Mouse (Mus musculus): Measurements from ENCODE around the gene Tbc1d30. TPM values are rescaled to one million over a fixed set of nuclear protein-coding genes. Genes with fewer than 3 reads are reported as not detected.

The Tbc1d30 gene
- polyA plus RNA-seq, 1 experiment from 2014 or later: 2.6 TPM

GRCm38 (mm10) chr10:121364801-121365564 is 13.9 kb upstream of the Tbc1d30 start, which contains the start of gene Gns:
Gene Gns (plus strand): TSS chr10:121365090.
- peak; percentile 94 for ATAC-seq (ENCODE audit: insufficient number of reproducible peaks, low FRiP score, low TSS enrichment, low read depth)
- Histone ChIP-seq H3K27me3 (no peaks in the 10 kb centered on the region), H3K9me3 (replicated peaks) (no peaks in the 10 kb centered on the region), H3K9ac (peak within 1 kb of the TSS; percentile 75), H3K4me3 (replicated peaks) (peak within 1 kb of the TSS; percentile 81), H3K36me3 (peaks cover 9% of the 10 kb centered on the region), H3K4me2 (replicated peaks) (peak within 1 kb of the TSS; percentile 79), H3K27ac (replicated peaks) (peak within 1 kb of the TSS; percentile 71; the same call in 1 of the 2 replicates), H3K4me1 (peaks cover 29% of the 10 kb centered on the region)
- WGBS: under 1% methylated on average over 71 of the region's 72 CpGs

GRCm38 (mm10) chr10:121364306-121364705 is 13.2 kb upstream of the Tbc1d30 start:
- Histone ChIP-seq H3K9ac (peak overlapping the region; percentile 75), H3K9me3 (replicated peaks) (no peaks in the 10 kb centered on the region), H3K4me3 (replicated peaks) (peak overlapping the region; percentile 81), H3K27ac (replicated peaks) (no peak overlapping the region), H3K4me2 (replicated peaks) (peak overlapping the region; percentile 79), H3K4me1 (peaks cover 29% of the 10 kb centered on the region), H3K27me3 (no peaks in the 10 kb centered on the region), H3K36me3 (peaks cover 4% of the 10 kb centered on the region; the same call in 1 of the 2 replicates)
- no peak for ATAC-seq (ENCODE audit: insufficient number of reproducible peaks, low FRiP score, low TSS enrichment, low read depth)
- WGBS: 24% methylated on average over 15 of the region's 15 CpGs

GRCm38 (mm10) chr10:121363201-121363600 is 12.1 kb upstream of the Tbc1d30 start:
- no peak overlapping the region for H3K27ac ChIP-seq (replicated peaks)
- ATAC-seq (ENCODE audit: insufficient number of reproducible peaks, low FRiP score, low TSS enrichment, low read depth): no peak
- no peak overlapping the region for H3K9ac ChIP-seq
- no peaks in the 10 kb centered on the region for H3K27me3 ChIP-seq
- H3K9me3 ChIP-seq (replicated peaks): no peaks in the 10 kb centered on the region
- no peak overlapping the region for H3K4me2 ChIP-seq (replicated peaks)
- H3K36me3 ChIP-seq: no peaks in the 10 kb centered on the region
- WGBS: 80% methylated on average over 8 of the region's 8 CpGs
- H3K4me3 ChIP-seq (replicated peaks): no peak overlapping the region
- peaks cover 29% of the 10 kb centered on the region for H3K4me1 ChIP-seq

- Histone ChIP-seq H3K27me3 (no peaks in the 10 kb centered on the region), H3K36me3 (no peaks in the 10 kb centered on the region), H3K9ac (no peak overlapping the region), H3K4me3 (replicated peaks) (no peak overlapping the region), H3K27ac (replicated peaks) (no peak overlapping the region), H3K4me1 (peaks cover 5% of the 10 kb centered on the region), H3K9me3 (replicated peaks) (no peaks in the 10 kb centered on the region), H3K4me2 (replicated peaks) (no peak overlapping the region)
- ATAC-seq (ENCODE audit: insufficient number of reproducible peaks, low FRiP score, low TSS enrichment, low read depth): no peak
- 92% methylated on average over 2 of the region's 2 CpGs for WGBS
Observed at GRCm38 (mm10) chr10:121360358-121360757, 9.3 kb upstream of the Tbc1d30 start.

GRCm38 (mm10) chr10:121351692-121352290 is 713 bp upstream of the Tbc1d30 start:
- H3K4me2 ChIP-seq (replicated peaks): peak overlapping the region; percentile 96
- ATAC-seq (ENCODE audit: insufficient number of reproducible peaks, low FRiP score, low TSS enrichment, low read depth): no peak
- WGBS: 30% methylated on average over 15 of the region's 15 CpGs

GRCm38 (mm10) chr10:121350357-121351065 is 567 bp downstream of the Tbc1d30 start:
- peaks cover 34% of the 10 kb centered on the region for H3K27me3 ChIP-seq
- no peak overlapping the region for H3K27ac ChIP-seq (replicated peaks)
- peak; percentile 65; the same call in 1 of the 2 replicates for ATAC-seq (ENCODE audit: insufficient number of reproducible peaks, low FRiP score, low TSS enrichment, low read depth)
- H3K4me3 ChIP-seq (replicated peaks): peak overlapping the region; percentile 57
- peaks cover 13% of the 10 kb centered on the region for H3K4me1 ChIP-seq
- peak overlapping the region; percentile 96 for H3K4me2 ChIP-seq (replicated peaks)
- no peak overlapping the region for H3K9ac ChIP-seq
- H3K36me3 ChIP-seq: no peaks in the 10 kb centered on the region
- 2% methylated on average over 35 of the region's 35 CpGs for WGBS
- H3K9me3 ChIP-seq (replicated peaks): no peaks in the 10 kb centered on the region

More at GRCm38 (mm10) chr10:121351692-121352290, 713 bp upstream of the Tbc1d30 start:
- Histone ChIP-seq H3K4me1 (peaks cover 13% of the 10 kb centered on the region), H3K9ac (no peak overlapping the region), H3K4me3 (replicated peaks) (peak overlapping the region; percentile 57), H3K27me3 (peaks cover 34% of the 10 kb centered on the region), H3K9me3 (replicated peaks) (no peaks in the 10 kb centered on the region), H3K36me3 (no peaks in the 10 kb centered on the region), H3K27ac (replicated peaks) (no peak overlapping the region)

GRCm38 (mm10) chr10:121349244-121349643 is 1.8 kb downstream of the Tbc1d30 start:
- no peaks in the 10 kb centered on the region for H3K9me3 ChIP-seq (replicated peaks)
- WGBS: 50% methylated on average over 5 of the region's 5 CpGs
- H3K36me3 ChIP-seq: no peaks in the 10 kb centered on the region
- H3K27ac ChIP-seq (replicated peaks): no peak overlapping the region
- H3K27me3 ChIP-seq: peaks cover 34% of the 10 kb centered on the region
- H3K4me3 ChIP-seq (replicated peaks): no peak overlapping the region
- ATAC-seq (ENCODE audit: insufficient number of reproducible peaks, low FRiP score, low TSS enrichment, low read depth): no peak
- peaks cover 13% of the 10 kb centered on the region for H3K4me1 ChIP-seq
- no peak overlapping the region for H3K9ac ChIP-seq
- no peak overlapping the region for H3K4me2 ChIP-seq (replicated peaks)

- ATAC-seq (ENCODE audit: insufficient number of reproducible peaks, low FRiP score, low TSS enrichment, low read depth): no peak
- no peak overlapping the region for H3K27ac ChIP-seq (replicated peaks)
- 60% methylated on average over 6 of the region's 6 CpGs for WGBS
Observed at GRCm38 (mm10) chr10:121343867-121344266, 7.2 kb downstream of the Tbc1d30 start.

GRCm38 (mm10) chr10:121342260-121342659 is 8.8 kb downstream of the Tbc1d30 start:
- H3K27ac ChIP-seq (replicated peaks): no peak overlapping the region
- ATAC-seq (ENCODE audit: insufficient number of reproducible peaks, low FRiP score, low TSS enrichment, low read depth): no peak
- no peak overlapping the region for H3K4me2 ChIP-seq (replicated peaks)
- H3K9me3 ChIP-seq (replicated peaks): no peaks in the 10 kb centered on the region
- 94% methylated on average over 10 of the region's 10 CpGs for WGBS
- H3K4me3 ChIP-seq (replicated peaks): no peak overlapping the region
- H3K9ac ChIP-seq: no peak overlapping the region
- H3K27me3 ChIP-seq: no peaks in the 10 kb centered on the region
- H3K4me1 ChIP-seq: 0 out of 2 replicates have a peak, but pooled peaks cover 3% of the 10 kb centered on the region
- H3K36me3 ChIP-seq: no peaks in the 10 kb centered on the region

More at GRCm38 (mm10) chr10:121343867-121344266, 7.2 kb downstream of the Tbc1d30 start:
- Histone ChIP-seq H3K27me3 (0 out of 2 replicates have a peak, but pooled peaks cover under 1% of the 10 kb centered on the region), H3K9ac (no peak overlapping the region), H3K36me3 (no peaks in the 10 kb centered on the region), H3K4me1 (0 out of 2 replicates have a peak, but pooled peaks cover 3% of the 10 kb centered on the region), H3K4me2 (replicated peaks) (no peak overlapping the region), H3K4me3 (replicated peaks) (no peak overlapping the region), H3K9me3 (replicated peaks) (no peaks in the 10 kb centered on the region)

- no peak overlapping the region for H3K9ac ChIP-seq
- H3K27ac ChIP-seq (replicated peaks): no peak overlapping the region
- H3K27me3 ChIP-seq: no peaks in the 10 kb centered on the region
- no peak overlapping the region for H3K4me2 ChIP-seq (replicated peaks)
- no peak overlapping the region for H3K4me3 ChIP-seq (replicated peaks)
- H3K9me3 ChIP-seq (replicated peaks): no peaks in the 10 kb centered on the region
- WGBS: 66% methylated on average over 11 of the region's 11 CpGs
- 0 out of 2 replicates have a peak, but pooled peaks cover 3% of the 10 kb centered on the region for H3K4me1 ChIP-seq
- ATAC-seq (ENCODE audit: insufficient number of reproducible peaks, low FRiP score, low TSS enrichment, low read depth): no peak
- no peaks in the 10 kb centered on the region for H3K36me3 ChIP-seq
Observed at GRCm38 (mm10) chr10:121340754-121341593, 10.1 kb downstream of the Tbc1d30 start.
